Mouse (Mus musculus) ES-Bruce4 (cell line): ENCODE measurements at regions not wholly inside any gene's neighbourhood (a gene's known extent, or its start where the extent isn't known, plus 50 kb on each side); places are given as distances from the start of the nearest gene placed in this dataset.

Source experiments
- CTCF ChIP-seq: IDR thresholded peaks from one replicate; pipeline ENCODE4 v1.8.1; 2011; ENCODE audit warnings: low read depth, low read length
- EP300 ChIP-seq: IDR thresholded peaks from 2 replicates; pipeline ENCODE4 v1.6.1; 2011; ENCODE audit warnings: low read depth, low read length; ENCODE audit not compliant: insufficient read depth
- POLR2A ChIP-seq: IDR thresholded peaks from one replicate; pipeline ENCODE4 v1.8.1; 2011; ENCODE audit warnings: low read length; ENCODE audit not compliant: insufficient read depth

- TF ChIP-seq CTCF (no peak), POLR2A (no peak), EP300 (peak; percentile 83)
These were observed 111.5 kb upstream of the Sulf2 start for GRCm38 (mm10) chr2:166266915-166267314.
